Mouse (Mus musculus) CH12.LX (cell line): ENCODE measurements at regions not wholly inside any gene's neighbourhood (a gene's known extent, or its start where the extent isn't known, plus 50 kb on each side); places are given as distances from the start of the nearest gene placed in this dataset.

Experiments
- DNase-seq: peaks from one replicate; pipeline ENCODE4 v3.0.0-alpha.2; 2013; ENCODE audit errors: extremely low read depth
- H3K27ac ChIP-seq: 2 replicates; pipeline ENCODE4 v1.5.1; 2012; ENCODE audit warnings: low read depth, mild to moderate bottlenecking, control low read depth, moderate library complexity; ENCODE audit not compliant: insufficient read depth
- H3K27me3 ChIP-seq: replicated peaks from 2 replicates; pipeline ENCODE3; 2012; ENCODE audit warnings: inconsistent platforms
- H3K36me3 ChIP-seq, 2 experiments: replicated peaks in 1 of 2; 2 replicates each; pipeline versions ENCODE3 to v1.6.1; 2012; ENCODE audit warnings: inconsistent platforms in 1 of 2, low read length in 1 of 2, mild to moderate bottlenecking in 1 of 2, mixed read lengths in 1 of 2, moderate library complexity in 1 of 2; ENCODE audit not compliant: control insufficient read depth in 1 of 2, insufficient read depth in 1 of 2
- H3K4me1 ChIP-seq, 2 experiments: 2 replicates each; pipeline ENCODE4 v1.6.1; 2012; ENCODE audit warnings: inconsistent platforms in 1 of 2, moderate library complexity in 1 of 2; ENCODE audit not compliant: insufficient read depth in 2 of 2, control insufficient read depth in 1 of 2
- H3K4me2 ChIP-seq: 2 replicates; pipeline ENCODE4 v1.6.1; 2012; ENCODE audit warnings: low read depth, mild to moderate bottlenecking, control low read depth; ENCODE audit not compliant: poor library complexity, insufficient read depth, severe bottlenecking
- H3K4me3 ChIP-seq, 3 experiments: fragments of 150-350 bp in 1 of 3; sonication (generic) in 1 of 3; replicated peaks in 1 of 3; 2 replicates each; pipeline versions ENCODE3 to v1.5.1; 2011 to 2012; ENCODE audit warnings: low read depth in 2 of 3, low read length in 2 of 3, mild to moderate bottlenecking in 2 of 3, moderate library complexity in 2 of 3, control low read depth in 1 of 3, improper control_type of control experiment in 1 of 3, inconsistent platforms in 1 of 3, mixed read lengths in 1 of 3; ENCODE audit not compliant: poor library complexity in 1 of 3
- H3K79me2 ChIP-seq: replicated peaks from 2 replicates; pipeline ENCODE4 v1.6.1; 2012; ENCODE audit warnings: mild to moderate bottlenecking, moderate library complexity; ENCODE audit not compliant: control insufficient read depth, poor library complexity, insufficient read depth, severe bottlenecking; ENCODE audit errors: extremely low read depth
- H3K9ac ChIP-seq: 2 replicates; pipeline ENCODE4 v1.6.1; 2012; ENCODE audit warnings: low read depth, mild to moderate bottlenecking, control low read depth, moderate library complexity; ENCODE audit not compliant: insufficient read depth
- H3K9me3 ChIP-seq: replicated peaks from 2 replicates; pipeline ENCODE3; 2012; ENCODE audit warnings: low read length, inconsistent platforms, mixed read lengths
- BHLHE40 ChIP-seq: IDR thresholded peaks from 2 replicates; pipeline ENCODE4 v1.6.1; 2011; ENCODE audit warnings: mild to moderate bottlenecking, low read depth, low read length, improper control_type of control experiment
- CHD1 ChIP-seq: IDR thresholded peaks from 2 replicates; pipeline ENCODE4 v1.6.1; 2012; ENCODE audit warnings: low read depth, low read length, improper control_type of control experiment, inconsistent platforms
- CHD2 ChIP-seq: IDR thresholded peaks from 2 replicates; pipeline ENCODE4 v1.6.1; 2011; ENCODE audit warnings: low read length, improper control_type of control experiment
- E2F4 ChIP-seq: IDR thresholded peaks from 2 replicates; pipeline ENCODE4 v1.6.1; 2011; ENCODE audit warnings: low read depth, low read length, improper control_type of control experiment; ENCODE audit not compliant: insufficient replicate concordance
- ELF1 ChIP-seq: IDR thresholded peaks from 2 replicates; pipeline ENCODE4 v1.6.1; 2014; ENCODE audit warnings: low read depth, mild to moderate bottlenecking, inconsistent platforms, low read length, improper control_type of control experiment
- EP300 ChIP-seq: IDR thresholded peaks from 2 replicates; pipeline ENCODE4 v1.6.1; 2011; ENCODE audit warnings: low read length, improper control_type of control experiment
- HCFC1 ChIP-seq: IDR thresholded peaks from 2 replicates; pipeline ENCODE4 v1.6.1; 2012; ENCODE audit warnings: low read depth, mild to moderate bottlenecking, inconsistent platforms, low read length, improper control_type of control experiment
- JUN ChIP-seq: IDR thresholded peaks from 2 replicates; pipeline ENCODE4 v1.6.1; 2011; ENCODE audit warnings: low read depth, mild to moderate bottlenecking, low read length, improper control_type of control experiment, moderate library complexity; ENCODE audit not compliant: insufficient read depth
- JUND ChIP-seq: conservative IDR thresholded peaks from 2 replicates; pipeline ENCODE4 v1.6.1; 2011; ENCODE audit warnings: low read depth, low read length, improper control_type of control experiment
- MAX ChIP-seq: IDR thresholded peaks from 2 replicates; pipeline ENCODE4 v1.6.1; 2011; ENCODE audit warnings: low read length, improper control_type of control experiment
- MAZ ChIP-seq: IDR thresholded peaks from 2 replicates; pipeline ENCODE4 v1.6.1; 2012; ENCODE audit warnings: low read depth, mild to moderate bottlenecking, inconsistent platforms, low read length, improper control_type of control experiment, moderate library complexity
- MEF2A ChIP-seq: IDR thresholded peaks from 2 replicates; pipeline ENCODE4 v1.6.1; 2014; ENCODE audit warnings: low read depth, mild to moderate bottlenecking, inconsistent platforms, low read length, improper control_type of control experiment, borderline replicate concordance
- MYC ChIP-seq: IDR thresholded peaks from 2 replicates; pipeline ENCODE4 v1.6.1; 2011; ENCODE audit warnings: low read depth, mild to moderate bottlenecking, improper control_type of control experiment, low read length
- NRF1 ChIP-seq: IDR thresholded peaks from 2 replicates; pipeline ENCODE4 v1.6.1; 2014; ENCODE audit warnings: low read depth, mild to moderate bottlenecking, inconsistent platforms, low read length, improper control_type of control experiment, moderate library complexity
- POLR2A ChIP-seq: IDR thresholded peaks from 2 replicates; pipeline ENCODE4 v1.6.1; 2011; ENCODE audit warnings: low read depth, mild to moderate bottlenecking, improper control_type of control experiment, low read length
- POLR2AphosphoS2 ChIP-seq: IDR thresholded peaks from 2 replicates; pipeline ENCODE4 v1.6.1; 2011; ENCODE audit warnings: low read depth, low read length, improper control_type of control experiment
- RAD21 ChIP-seq: IDR thresholded peaks from 2 replicates; pipeline ENCODE4 v1.6.1; 2011; ENCODE audit warnings: low read depth, mild to moderate bottlenecking, low read length, improper control_type of control experiment, moderate library complexity
- RCOR1 ChIP-seq: conservative IDR thresholded peaks from 2 replicates; pipeline ENCODE4 v1.6.1; 2012; ENCODE audit warnings: low read depth, mild to moderate bottlenecking, inconsistent platforms, low read length, improper control_type of control experiment
- SIN3A ChIP-seq: IDR thresholded peaks from 2 replicates; pipeline ENCODE4 v1.6.1; 2012; ENCODE audit warnings: low read length, improper control_type of control experiment, inconsistent platforms
- SMC3 ChIP-seq: IDR thresholded peaks from 2 replicates; pipeline ENCODE4 v1.6.1; 2011; ENCODE audit warnings: low read depth, low read length, improper control_type of control experiment
- TBP ChIP-seq: conservative IDR thresholded peaks from 2 replicates; pipeline ENCODE4 v1.6.1; 2011; ENCODE audit warnings: low read depth, low read length, improper control_type of control experiment
- UBTF ChIP-seq: IDR thresholded peaks from 2 replicates; pipeline ENCODE4 v1.6.1; 2012; ENCODE audit warnings: low read depth, mild to moderate bottlenecking, inconsistent platforms, low read length, improper control_type of control experiment, moderate library complexity
- USF2 ChIP-seq: conservative IDR thresholded peaks from 2 replicates; pipeline ENCODE4 v1.6.1; 2011; ENCODE audit warnings: low read depth, low read length, improper control_type of control experiment
- ZKSCAN1 ChIP-seq: IDR thresholded peaks from 2 replicates; pipeline ENCODE4 v1.6.1; 2012; ENCODE audit warnings: low read depth, inconsistent platforms, low read length, improper control_type of control experiment, borderline replicate concordance
- ZNF384 ChIP-seq: IDR thresholded peaks from 2 replicates; pipeline ENCODE4 v1.6.1; 2012; ENCODE audit warnings: low read depth, low read length, improper control_type of control experiment, inconsistent platforms
- dilution Hi-C: fragments of 300-500 bp; cut with MboI; formaldehyde crosslinking; loops from 2 replicates; pipeline ENCODE4 v1.14.3; 2020; ENCODE audit warnings: low sequenced_read_pairs; ENCODE audit not compliant: extremely low pct_unique_long_range_greater_than_20kb, extremely low pct_ligation_motif_present
- in situ Hi-C: fragments of 300-500 bp; cut with MboI; formaldehyde crosslinking; loops from 3 replicates; pipeline ENCODE4 v1.14.3; 2019; ENCODE audit warnings: low sequenced_read_pairs, low pct_ligation_motif_present, low pct_unique_long_range_greater_than_20kb, mixed read lengths

- TF ChIP-seq CHD1 (no peak), SIN3A (no peak), POLR2A (no peak), MEF2A (no peak), POLR2AphosphoS2 (no peak), MYC (no peak), UBTF (no peak), BHLHE40 (no peak), TBP (no peak), JUN (no peak), ELF1 (no peak)
- no peak overlapping the region for H3K4me2 ChIP-seq
- no peaks in the 10 kb centered on the region for H3K79me2 ChIP-seq
- no peak overlapping the region for H3K9ac ChIP-seq
- no peak overlapping the region for H3K27ac ChIP-seq
- H3K36me3 ChIP-seq, result no peaks in the 10 kb centered on the region
- dilution Hi-C loops (no loop called here), in situ Hi-C loops (no loop called here)
- H3K4me3 ChIP-seq, result no peak overlapping the region
- H3K27me3 ChIP-seq, result no peaks in the 10 kb centered on the region
- DNase-seq, result no peak
- H3K4me1 ChIP-seq, result no peaks in the 10 kb centered on the region
- H3K9me3 ChIP-seq, result peaks cover 2% of the 10 kb centered on the region
These were observed 425.1 kb downstream of the Gm11232 start for GRCm38 (mm10) chr4:71332672-71333071.

GRCm38 (mm10) chr4:71332018-71332417 is 425.7 kb downstream of the Gm11232 start:
- no peaks in the 10 kb centered on the region for H3K27me3 ChIP-seq
- H3K9ac ChIP-seq, result no peak overlapping the region
- DNase-seq, result peak; percentile 24
- H3K4me3 ChIP-seq, result no peak overlapping the region
- in situ Hi-C loops, result no loop called here
- H3K9me3 ChIP-seq, result peaks cover 2% of the 10 kb centered on the region
- no peaks in the 10 kb centered on the region for H3K79me2 ChIP-seq
- H3K36me3 ChIP-seq, result no peaks in the 10 kb centered on the region
- TF ChIP-seq MAZ (no peak), BHLHE40 (no peak), POLR2A (no peak), SMC3 (no peak; the same call in 1 of the 2 replicates), USF2 (no peak), ZKSCAN1 (no peak), RAD21 (no peak), E2F4 (no peak), ZNF384 (no peak), RCOR1 (no peak), HCFC1 (no peak), CHD2 (no peak), TBP (no peak), NRF1 (no peak), MAX (no peak), EP300 (no peak), MYC (no peak), JUND (no peak), JUN (no peak)
- TF ChIP-seq, all 38 proteins: peak for 0
- Histone ChIP-seq H3K27ac (no peak overlapping the region), H3K4me1 (no peaks in the 10 kb centered on the region), H3K4me2 (no peak overlapping the region)
- dilution Hi-C loops, result no loop called here
